Mouse (Mus musculus): ENCODE measurements around the gene Cyth2. TPM values are rescaled to one million over a fixed set of nuclear protein-coding genes. Genes with fewer than 3 reads are reported as not detected.

Cyth2 gene
- total and polyA plus RNA-seq, 2 experiments from 2014 or later, result 86.5 to 99.9 TPM

- peaks cover 18% of the 10 kb centered on the region for H3K36me3 ChIP-seq (replicated peaks; ENCODE audit: control insufficient read depth, insufficient read depth, low read length)
- no peaks in the 10 kb centered on the region for H3K9me3 ChIP-seq (replicated peaks; ENCODE audit: control insufficient read depth, low read length)
- ATAC-seq (ENCODE audit: insufficient read depth, low read depth) (no peak), DNase-seq (ENCODE audit: low spot score) (no peak)
- peaks cover 6% of the 10 kb centered on the region; the same call in 1 of the 2 replicates for H3K27me3 ChIP-seq (ENCODE audit: control insufficient read depth, insufficient read depth, low read length)
- H3K4me3 ChIP-seq (ENCODE audit: low read depth, low read length), result no peak overlapping the region
- no peak overlapping the region for H3K4me2 ChIP-seq (ENCODE audit: low read depth, low read length)
- H3K27ac ChIP-seq (ENCODE audit: low read depth), result no peak overlapping the region
- no peaks in the 10 kb centered on the region for H3K4me1 ChIP-seq (ENCODE audit: control insufficient read depth, insufficient read depth)
- H3K9ac ChIP-seq (replicated peaks; ENCODE audit: low read depth, low read length), result no peak overlapping the region
- TF ChIP-seq EP300 (IDR thresholded peaks at IDR 0.05; ENCODE audit: low read depth), result no peak
- TF ChIP-seq CTCF (IDR thresholded peaks at IDR 0.05; ENCODE audit: low read depth), result no peak
Observed at GRCm38 (mm10) chr7:45820913-45821312, 6.5 kb upstream of the Cyth2 start.

- Histone ChIP-seq H3K4me1 (ENCODE audit: control insufficient read depth, insufficient read depth) (0 out of 2 replicates have a peak, but pooled peaks cover 5% of the 10 kb centered on the region), H3K9ac (replicated peaks; ENCODE audit: low read depth, low read length) (no peak overlapping the region), H3K4me3 (ENCODE audit: low read depth, low read length) (no peak overlapping the region), H3K4me2 (ENCODE audit: low read depth, low read length) (peak overlapping the region; percentile 40), H3K36me3 (replicated peaks; ENCODE audit: control insufficient read depth, insufficient read depth, low read length) (peaks cover 8% of the 10 kb centered on the region), H3K27me3 (ENCODE audit: control insufficient read depth, insufficient read depth, low read length) (peaks cover 6% of the 10 kb centered on the region; the same call in 1 of the 2 replicates), H3K27ac (ENCODE audit: low read depth) (no peak overlapping the region), H3K9me3 (replicated peaks; ENCODE audit: control insufficient read depth, low read length) (no peaks in the 10 kb centered on the region)
- DNase-seq (ENCODE audit: low spot score) (no peak), ATAC-seq (ENCODE audit: insufficient read depth, low read depth) (no peak)
- WGBS, result 8% methylated on average over 25 of the region's 25 CpGs
- TF ChIP-seq EP300 (IDR thresholded peaks at IDR 0.05; ENCODE audit: low read depth), result no peak
Observed at GRCm38 (mm10) chr7:45819843-45820242, 5.5 kb upstream of the Cyth2 start.

DNA sequence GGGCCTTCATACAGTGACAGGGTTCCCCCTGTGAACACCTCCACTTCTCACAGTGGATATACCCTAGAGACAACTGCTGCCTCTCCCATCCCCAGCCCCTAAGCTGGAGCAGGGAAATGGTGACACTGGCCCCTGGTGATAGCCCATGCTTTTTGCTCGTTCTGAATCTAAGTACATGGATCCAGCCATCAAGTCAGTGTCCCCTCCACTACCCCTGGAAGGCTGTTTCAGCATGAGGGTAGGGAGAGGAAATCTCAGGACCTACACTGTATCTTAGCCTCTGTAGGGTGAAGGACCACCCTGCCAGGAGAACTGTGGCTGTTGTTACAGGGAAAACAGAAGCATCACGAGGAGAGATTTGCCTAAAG lies 1.6 kb upstream of the Cyth2 start:
- no peak for DNase-seq (ENCODE audit: low spot score)
- no peak overlapping the region for H3K4me3 ChIP-seq (ENCODE audit: low read depth, low read length)
- ATAC-seq (ENCODE audit: insufficient read depth, low read depth), result no peak
- H3K9ac ChIP-seq (replicated peaks; ENCODE audit: low read depth, low read length), result no peak overlapping the region
- no peak overlapping the region for H3K4me2 ChIP-seq (ENCODE audit: low read depth, low read length)
- 61% methylated on average over 2 of the region's 2 CpGs for WGBS
- H3K36me3 ChIP-seq (replicated peaks; ENCODE audit: control insufficient read depth, insufficient read depth, low read length), result peaks cover 19% of the 10 kb centered on the region
- peaks cover 17% of the 10 kb centered on the region; the same call in 1 of the 2 replicates for H3K4me1 ChIP-seq (ENCODE audit: control insufficient read depth, insufficient read depth)
- TF ChIP-seq EP300 (IDR thresholded peaks at IDR 0.05; ENCODE audit: low read depth) (no peak), CTCF (IDR thresholded peaks at IDR 0.05; ENCODE audit: low read depth) (no peak)
- no peaks in the 10 kb centered on the region for H3K9me3 ChIP-seq (replicated peaks; ENCODE audit: control insufficient read depth, low read length)
- peaks cover 6% of the 10 kb centered on the region; the same call in 1 of the 2 replicates for H3K27me3 ChIP-seq (ENCODE audit: control insufficient read depth, insufficient read depth, low read length)
- H3K27ac ChIP-seq (ENCODE audit: low read depth), result no peak overlapping the region

DNA sequence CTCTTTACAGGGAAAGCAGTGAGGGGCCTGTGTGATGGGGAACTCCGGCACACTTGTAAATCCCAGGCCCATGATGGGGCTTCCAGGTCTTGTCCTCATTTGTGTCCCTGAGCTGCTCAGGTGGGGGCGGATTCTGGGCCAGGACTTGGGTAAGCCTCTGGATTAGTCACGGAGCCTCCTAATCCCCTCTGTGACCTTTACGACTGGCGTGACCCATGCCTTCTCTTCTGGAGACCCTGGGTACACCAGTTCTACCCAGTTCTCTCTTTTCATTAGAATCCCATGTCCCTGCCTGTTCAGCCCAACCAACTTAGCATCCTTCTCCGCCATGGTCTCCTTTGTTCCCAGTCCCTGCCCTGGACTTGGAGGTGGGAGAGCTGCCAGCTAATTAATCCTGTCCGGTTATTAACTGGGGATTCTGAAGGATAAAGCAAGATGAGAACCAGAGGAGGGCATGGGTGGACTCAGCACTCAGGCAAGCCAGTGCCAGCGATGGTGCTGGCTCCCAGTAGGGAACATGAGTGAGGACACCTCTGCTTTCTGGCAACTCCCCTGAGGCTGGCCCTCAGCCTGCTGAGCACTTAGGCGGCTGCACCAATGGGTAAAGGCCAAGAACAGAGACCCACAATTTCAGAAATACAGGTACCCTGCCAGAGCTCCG lies 1.1 kb upstream of the Cyth2 start:
- Histone ChIP-seq H3K27me3 (ENCODE audit: control insufficient read depth, insufficient read depth, low read length) (peaks cover 6% of the 10 kb centered on the region; the same call in 1 of the 2 replicates), H3K36me3 (replicated peaks; ENCODE audit: control insufficient read depth, insufficient read depth, low read length) (peaks cover 24% of the 10 kb centered on the region), H3K4me2 (ENCODE audit: low read depth, low read length) (no peak overlapping the region), H3K4me1 (ENCODE audit: control insufficient read depth, insufficient read depth) (peaks cover 17% of the 10 kb centered on the region; the same call in 1 of the 2 replicates), H3K4me3 (ENCODE audit: low read depth, low read length) (no peak overlapping the region), H3K9ac (replicated peaks; ENCODE audit: low read depth, low read length) (no peak overlapping the region), H3K27ac (ENCODE audit: low read depth) (no peak overlapping the region), H3K9me3 (replicated peaks; ENCODE audit: control insufficient read depth, low read length) (no peaks in the 10 kb centered on the region)
- 63% methylated on average over 10 of the region's 10 CpGs for WGBS
- ATAC-seq (ENCODE audit: insufficient read depth, low read depth), result no peak
- no peak for TF ChIP-seq CTCF (IDR thresholded peaks at IDR 0.05; ENCODE audit: low read depth)
- no peak for DNase-seq (ENCODE audit: low spot score)

GRCm38 (mm10) chr7:45814841-45815240 lies 460 bp upstream of the Cyth2 start:
- WGBS, result 7% methylated on average over 5 of the region's 5 CpGs

GRCm38 (mm10) chr7:45812921-45813320 lies 1.5 kb downstream of the Cyth2 start:
- peak overlapping the region; percentile 98 for H3K4me3 ChIP-seq (ENCODE audit: low read depth, low read length)
- 89% methylated on average over 8 of the region's 8 CpGs for WGBS
- TF ChIP-seq CTCF (IDR thresholded peaks at IDR 0.05; ENCODE audit: low read depth) (no peak), EP300 (IDR thresholded peaks at IDR 0.05; ENCODE audit: low read depth) (no peak)
- H3K27me3 ChIP-seq (ENCODE audit: control insufficient read depth, insufficient read depth, low read length), result no peaks in the 10 kb centered on the region
- peaks cover 17% of the 10 kb centered on the region; the same call in 1 of the 2 replicates for H3K4me1 ChIP-seq (ENCODE audit: control insufficient read depth, insufficient read depth)
- H3K4me2 ChIP-seq (ENCODE audit: low read depth, low read length), result peak overlapping the region; percentile 89
- DNase-seq (ENCODE audit: low spot score) (no peak), ATAC-seq (ENCODE audit: insufficient read depth, low read depth) (no peak)
- H3K9me3 ChIP-seq (replicated peaks; ENCODE audit: control insufficient read depth, low read length), result no peaks in the 10 kb centered on the region
- H3K27ac ChIP-seq (ENCODE audit: low read depth), result no peak overlapping the region
- peaks cover 49% of the 10 kb centered on the region for H3K36me3 ChIP-seq (replicated peaks; ENCODE audit: control insufficient read depth, insufficient read depth, low read length)
- H3K9ac ChIP-seq (replicated peaks; ENCODE audit: low read depth, low read length), result peak overlapping the region; percentile 98

More at GRCm38 (mm10) chr7:45814841-45815240, 460 bp upstream of the Cyth2 start:
- DNase-seq (ENCODE audit: low spot score), result no peak
- TF ChIP-seq EP300 (IDR thresholded peaks at IDR 0.05; ENCODE audit: low read depth) (no peak), CTCF (IDR thresholded peaks at IDR 0.05; ENCODE audit: low read depth) (no peak)
- no peak for ATAC-seq (ENCODE audit: insufficient read depth, low read depth)
- H3K9me3 ChIP-seq (replicated peaks; ENCODE audit: control insufficient read depth, low read length), result no peaks in the 10 kb centered on the region
- no peak overlapping the region for H3K27ac ChIP-seq (ENCODE audit: low read depth)
- peak overlapping the region; percentile 23 for H3K4me3 ChIP-seq (ENCODE audit: low read depth, low read length)
- peak overlapping the region; percentile 59 for H3K4me2 ChIP-seq (ENCODE audit: low read depth, low read length)
- peaks cover 17% of the 10 kb centered on the region; the same call in 1 of the 2 replicates for H3K4me1 ChIP-seq (ENCODE audit: control insufficient read depth, insufficient read depth)
- H3K9ac ChIP-seq (replicated peaks; ENCODE audit: low read depth, low read length), result no peak overlapping the region
- H3K27me3 ChIP-seq (ENCODE audit: control insufficient read depth, insufficient read depth, low read length), result peaks cover 6% of the 10 kb centered on the region; the same call in 1 of the 2 replicates
- H3K36me3 ChIP-seq (replicated peaks; ENCODE audit: control insufficient read depth, insufficient read depth, low read length), result peaks cover 30% of the 10 kb centered on the region
